Mouse (Mus musculus): ENCODE measurements around the gene Ivns1abp. TPM values are rescaled to one million over a fixed set of nuclear protein-coding genes. Genes with fewer than 3 reads are reported as not detected.

Ivns1abp gene
- total RNA-seq, 2 experiments from 2014 or later, result 51.1 to 54.1 TPM

DNA sequence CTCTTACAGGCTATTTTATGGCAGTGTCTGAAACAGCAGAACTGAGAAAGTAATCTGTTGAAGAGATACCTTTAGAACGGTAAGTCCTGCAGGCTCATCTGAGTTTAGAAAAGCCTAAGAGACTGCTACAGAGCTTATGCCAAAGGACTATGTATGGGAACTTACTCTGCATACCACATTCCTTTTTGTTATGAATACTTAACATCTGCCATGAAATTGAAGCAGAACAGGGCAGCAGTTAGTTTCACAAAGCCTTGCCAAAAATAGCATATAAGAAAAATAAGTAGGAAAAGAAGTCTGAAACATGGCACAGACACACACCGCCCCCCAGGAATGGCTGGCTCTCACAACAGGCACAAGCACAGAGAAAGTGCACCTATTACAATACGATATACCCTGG is 65.5 kb downstream of the Ivns1abp start:
- no peak for ATAC-seq (replicated peaks; ENCODE audit: low FRiP score, poor library complexity, severe bottlenecking)

Other genes with a start within 250 kb of the Ivns1abp start
- not detected in 2 replicates for gene Gm47985, start 161.9 kb upstream of the Ivns1abp start, total RNA-seq (2015; ENCODE audit: low replicate concordance)
- gene Gm47985, start 161.9 kb upstream of the Ivns1abp start, total RNA-seq (2017; ENCODE audit: low replicate concordance), result 1.5 and 2.2 TPM in 2 replicates
- 5.0 TPM in 1 of 2 replicates, not detected in the other for gene Gm8947, start 152.1 kb upstream of the Ivns1abp start, total RNA-seq (2015; ENCODE audit: low replicate concordance)
- gene Gm8947, start 152.1 kb upstream of the Ivns1abp start, total RNA-seq (2017; ENCODE audit: low replicate concordance), result 1.0 TPM in 1 of 2 replicates, not detected in the other
- not detected in 2 replicates for gene Gm47995, start 146.0 kb upstream of the Ivns1abp start, total RNA-seq (2015; ENCODE audit: low replicate concordance)
- 5.4 TPM in 1 of 2 replicates, not detected in the other for gene Gm47995, start 146.0 kb upstream of the Ivns1abp start, total RNA-seq (2017; ENCODE audit: low replicate concordance)
- gene 3110040M04Rik, start 140.4 kb upstream of the Ivns1abp start, total RNA-seq (2015; ENCODE audit: low replicate concordance), result not detected in 2 replicates
- not detected in 2 replicates for gene 3110040M04Rik, start 140.4 kb upstream of the Ivns1abp start, total RNA-seq (2017; ENCODE audit: low replicate concordance)
- not detected in 2 replicates for gene Gm47996, start 134.3 kb upstream of the Ivns1abp start, total RNA-seq (2015; ENCODE audit: low replicate concordance)
- gene Gm47996, start 134.3 kb upstream of the Ivns1abp start, total RNA-seq (2017; ENCODE audit: low replicate concordance), result not detected in 2 replicates
- 65.2 and 94.7 TPM in 2 replicates for gene Swt1, start 84.0 kb downstream of the Ivns1abp start, total RNA-seq (2015; ENCODE audit: low replicate concordance)
- 51.4 and 60.2 TPM in 2 replicates for gene Swt1, start 84.0 kb downstream of the Ivns1abp start, total RNA-seq (2017; ENCODE audit: low replicate concordance)
- gene Trmt1l, start 84.1 kb downstream of the Ivns1abp start, total RNA-seq (2015; ENCODE audit: low replicate concordance), result 23.8 and 27.7 TPM in 2 replicates
- gene Trmt1l, start 84.1 kb downstream of the Ivns1abp start, total RNA-seq (2017; ENCODE audit: low replicate concordance), result 19.1 and 20.2 TPM in 2 replicates
- gene Rnf2, start 156.5 kb downstream of the Ivns1abp start, total RNA-seq (2015; ENCODE audit: low replicate concordance), result 18.4 and 36.0 TPM in 2 replicates
- gene Rnf2, start 156.5 kb downstream of the Ivns1abp start, total RNA-seq (2017; ENCODE audit: low replicate concordance), result 5.7 and 20.9 TPM in 2 replicates
- gene Fam129a, start 226.7 kb downstream of the Ivns1abp start, total RNA-seq (2015; ENCODE audit: low replicate concordance), result 10.1 and 13.4 TPM in 2 replicates
- 6.1 and 6.4 TPM in 2 replicates for gene Fam129a, start 226.7 kb downstream of the Ivns1abp start, total RNA-seq (2017; ENCODE audit: low replicate concordance)